ENCODE assay signal across 15 mouse cellular contexts in the genomic region with DNA sequence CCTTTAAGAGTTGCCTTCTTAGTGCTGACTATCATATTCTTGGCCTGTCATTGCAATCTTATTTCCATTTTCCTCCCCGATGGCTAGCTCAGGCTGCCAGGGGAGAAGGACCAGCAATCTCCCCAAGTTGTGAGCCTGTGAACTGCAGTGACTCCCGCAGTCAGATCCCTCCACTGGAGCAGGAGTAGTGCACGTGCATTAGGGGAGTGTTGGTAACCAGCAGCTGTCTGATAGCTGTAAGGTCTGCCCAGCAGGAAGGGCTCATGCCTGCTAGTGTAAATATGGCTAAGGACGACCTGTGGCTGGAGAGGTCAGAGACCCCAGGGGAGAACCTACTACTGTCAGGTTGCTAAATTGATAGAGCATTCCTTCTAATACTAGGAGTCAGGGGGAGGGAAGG. TPM values are rescaled to one million over a fixed set of nuclear protein-coding genes. Genes with fewer than 3 reads are reported as not detected.
"Had no signal": no experiment of that assay in that cellular context is flagged by ENCODE, and none has a peak within 500 bp of the region (broad histone marks: within the 10 kb centered on the region; RNA-seq: fewer than 3 reads in every experiment).

No protein-coding gene starts in this region.

- H3K4me2 ChIP-seq: limb, embryonic 12.5 days; liver, embryonic 13.5 days; midbrain, embryonic 15.5 days had no signal

- H3K9me3 ChIP-seq: limb, embryonic 12.5 days; liver, embryonic 13.5 days; midbrain, embryonic 10.5 days; midbrain, embryonic 15.5 days had no signal

- ATAC-seq: intestine, embryonic 16.5 days; lung, postnatal 0 days; midbrain, embryonic 15.5 days had no signal

- DNase-seq: kidney, adult 8-10 months; kidney, postnatal 25 days; liver, embryonic 13.5 days; lung, adult 2 months; lung, postnatal 36 days; right cerebral cortex, adult 18-20 months; right cerebral cortex, postnatal 25 days had no signal

- H3K4me3 ChIP-seq: left cerebral cortex, adult 2 months; limb, embryonic 12.5 days; liver, embryonic 13.5 days; midbrain, embryonic 10.5 days; midbrain, embryonic 15.5 days had no signal

- H3K36me3 ChIP-seq: midbrain, embryonic 15.5 days had no signal

- H3K27ac ChIP-seq: left cerebral cortex, adult 2 months; limb, embryonic 12.5 days; liver, embryonic 13.5 days; midbrain, embryonic 10.5 days; midbrain, embryonic 15.5 days; stomach, postnatal 0 days had no signal

- H3K9ac ChIP-seq: limb, embryonic 12.5 days; liver, embryonic 13.5 days; midbrain, embryonic 15.5 days had no signal

- H3K4me1 ChIP-seq: limb, embryonic 12.5 days; midbrain, embryonic 10.5 days; midbrain, embryonic 15.5 days had no signal

- H3K27me3 ChIP-seq: limb, embryonic 12.5 days; liver, embryonic 13.5 days; midbrain, embryonic 15.5 days had no signal

RNA-seq across cellular contexts. Expression of gene Loxl4, which starts 31.9 kb away (rescaled TPM):
- total RNA-seq: megakaryocyte progenitor cell, adult 5-6 weeks had no signal
